Mouse (Mus musculus): ENCODE data around the gene Zfp385b. TPM values are rescaled to one million over a fixed set of nuclear protein-coding genes. Genes with fewer than 3 reads are reported as not detected.

The Zfp385b gene
- polyA plus RNA-seq, 1 experiment: 8.8 TPM

DNA sequence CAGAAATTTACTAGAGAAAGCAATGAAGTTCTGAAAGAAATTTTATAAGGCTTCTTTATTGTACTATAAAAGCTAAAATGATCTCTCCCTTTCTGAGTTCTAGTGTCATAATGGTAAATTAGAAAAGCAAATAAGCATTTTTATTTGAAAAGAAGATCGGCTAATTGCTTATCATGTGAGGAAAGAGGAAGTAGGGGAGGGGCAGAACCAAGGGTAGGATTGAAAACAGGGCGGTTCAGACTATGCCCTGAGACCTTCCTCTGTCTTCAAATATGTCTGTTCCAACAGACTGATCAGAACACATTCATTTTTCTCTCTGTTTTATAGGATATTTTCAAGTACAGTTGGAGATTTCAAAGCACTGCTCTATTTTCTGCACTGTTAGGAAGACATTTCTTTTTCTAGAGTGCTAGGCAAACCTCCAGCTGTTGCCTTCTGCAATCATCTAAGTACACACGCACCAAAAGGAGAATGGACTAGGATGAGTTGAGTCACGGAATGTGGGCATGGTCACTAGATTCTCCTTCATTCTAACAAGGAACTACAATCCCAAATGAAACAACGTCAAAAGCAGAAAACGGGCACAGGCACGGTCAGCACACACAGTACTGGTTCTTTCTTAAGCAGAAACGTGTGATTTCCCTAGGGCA, 177.8 kb downstream of the Zfp385b start:
- no peak for TF ChIP-seq POLR2A (IDR thresholded peaks at IDR 0.05; ENCODE audit: control insufficient read depth, low read depth, low read length)
- TF ChIP-seq CTCF (IDR thresholded peaks at IDR 0.05; ENCODE audit: control insufficient read depth, insufficient read depth, insufficient replicate concordance, low read depth, low read length): no peak
- no peak overlapping the region for H3K27ac ChIP-seq (ENCODE audit: control insufficient read depth, insufficient read depth, low read depth, low read length)
- no peaks in the 10 kb centered on the region for H3K36me3 ChIP-seq (ENCODE audit: control insufficient read depth, insufficient read depth, low read length)
- no peaks in the 10 kb centered on the region for H3K4me1 ChIP-seq (ENCODE audit: control insufficient read depth, insufficient read depth, low read length)
- H3K27me3 ChIP-seq (ENCODE audit: control insufficient read depth, insufficient read depth, low read length): no peaks in the 10 kb centered on the region
- H3K4me3 ChIP-seq (ENCODE audit: control insufficient read depth, low read depth, low read length): no peak overlapping the region

GRCm38 (mm10) chr2:77639993-77640392, 179.4 kb downstream of the Zfp385b start:
- Histone ChIP-seq H3K36me3 (ENCODE audit: control insufficient read depth, insufficient read depth, low read length) (no peaks in the 10 kb centered on the region), H3K4me1 (ENCODE audit: control insufficient read depth, insufficient read depth, low read length) (no peaks in the 10 kb centered on the region), H3K27me3 (ENCODE audit: control insufficient read depth, insufficient read depth, low read length) (no peaks in the 10 kb centered on the region), H3K27ac (ENCODE audit: control insufficient read depth, insufficient read depth, low read depth, low read length) (no peak overlapping the region), H3K4me3 (ENCODE audit: control insufficient read depth, low read depth, low read length) (no peak overlapping the region)
- TF ChIP-seq POLR2A (IDR thresholded peaks at IDR 0.05; ENCODE audit: control insufficient read depth, low read depth, low read length) (no peak), CTCF (IDR thresholded peaks at IDR 0.05; ENCODE audit: control insufficient read depth, insufficient read depth, insufficient replicate concordance, low read depth, low read length) (no peak)

GRCm38 (mm10) chr2:77631606-77632005, 187.8 kb downstream of the Zfp385b start:
- Histone ChIP-seq H3K4me1 (ENCODE audit: control insufficient read depth, insufficient read depth, low read length) (no peaks in the 10 kb centered on the region), H3K27me3 (ENCODE audit: control insufficient read depth, insufficient read depth, low read length) (no peaks in the 10 kb centered on the region), H3K36me3 (ENCODE audit: control insufficient read depth, insufficient read depth, low read length) (no peaks in the 10 kb centered on the region), H3K4me3 (ENCODE audit: control insufficient read depth, low read depth, low read length) (no peak overlapping the region), H3K27ac (ENCODE audit: control insufficient read depth, insufficient read depth, low read depth, low read length) (no peak overlapping the region)
- no peak for TF ChIP-seq POLR2A (IDR thresholded peaks at IDR 0.05; ENCODE audit: control insufficient read depth, low read depth, low read length)
- TF ChIP-seq CTCF (IDR thresholded peaks at IDR 0.05; ENCODE audit: control insufficient read depth, insufficient read depth, insufficient replicate concordance, low read depth, low read length): no peak

DNA sequence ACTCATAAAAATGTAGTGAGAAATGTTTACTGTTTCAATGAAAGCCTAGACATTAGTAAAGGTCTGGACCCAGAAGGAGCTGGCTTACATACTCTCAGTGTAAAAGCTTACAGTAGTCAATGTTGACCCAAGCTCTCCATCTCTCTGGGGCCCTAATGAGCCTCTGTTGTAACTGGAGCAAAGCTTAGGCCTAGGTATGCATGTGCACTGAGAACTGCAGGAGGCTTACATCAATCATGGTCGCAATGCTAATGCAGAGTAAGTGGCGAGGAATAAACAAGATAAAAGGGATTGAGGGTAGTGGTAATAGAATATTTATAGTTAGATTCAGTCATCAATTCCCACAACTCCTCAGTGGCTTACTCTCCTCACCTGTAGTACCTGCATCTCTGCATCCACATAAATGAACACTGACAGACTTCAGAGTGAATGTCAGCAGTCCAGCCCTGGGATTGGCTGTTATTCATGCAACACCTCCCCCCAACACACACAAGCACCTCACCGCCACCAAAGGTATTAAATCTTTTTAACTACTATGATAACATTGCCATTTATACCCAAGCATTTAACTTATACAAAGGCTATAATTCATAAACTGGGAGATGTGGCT, 191.7 kb downstream of the Zfp385b start:
- H3K27ac ChIP-seq (ENCODE audit: control insufficient read depth, insufficient read depth, low read depth, low read length): no peak overlapping the region
- no peaks in the 10 kb centered on the region for H3K4me1 ChIP-seq (ENCODE audit: control insufficient read depth, insufficient read depth, low read length)
- H3K36me3 ChIP-seq (ENCODE audit: control insufficient read depth, insufficient read depth, low read length): no peaks in the 10 kb centered on the region
- H3K4me3 ChIP-seq (ENCODE audit: control insufficient read depth, low read depth, low read length): no peak overlapping the region
- H3K27me3 ChIP-seq (ENCODE audit: control insufficient read depth, insufficient read depth, low read length): no peaks in the 10 kb centered on the region
- no peak for TF ChIP-seq POLR2A (IDR thresholded peaks at IDR 0.05; ENCODE audit: control insufficient read depth, low read depth, low read length)
- TF ChIP-seq CTCF (IDR thresholded peaks at IDR 0.05; ENCODE audit: control insufficient read depth, insufficient read depth, insufficient replicate concordance, low read depth, low read length): no peak

GRCm38 (mm10) chr2:77618686-77619085, 200.8 kb downstream of the Zfp385b start:
- Histone ChIP-seq H3K4me3 (ENCODE audit: control insufficient read depth, low read depth, low read length) (no peak overlapping the region), H3K4me1 (ENCODE audit: control insufficient read depth, insufficient read depth, low read length) (peaks cover 2% of the 10 kb centered on the region; the same call in 1 of the 2 replicates), H3K36me3 (ENCODE audit: control insufficient read depth, insufficient read depth, low read length) (no peaks in the 10 kb centered on the region), H3K27ac (ENCODE audit: control insufficient read depth, insufficient read depth, low read depth, low read length) (no peak overlapping the region), H3K27me3 (ENCODE audit: control insufficient read depth, insufficient read depth, low read length) (no peaks in the 10 kb centered on the region)
- TF ChIP-seq CTCF (IDR thresholded peaks at IDR 0.05; ENCODE audit: control insufficient read depth, insufficient read depth, insufficient replicate concordance, low read depth, low read length): no peak
- TF ChIP-seq POLR2A (IDR thresholded peaks at IDR 0.05; ENCODE audit: control insufficient read depth, low read depth, low read length): no peak

- no peaks in the 10 kb centered on the region for H3K36me3 ChIP-seq (ENCODE audit: control insufficient read depth, insufficient read depth, low read length)
- H3K27ac ChIP-seq (ENCODE audit: control insufficient read depth, insufficient read depth, low read depth, low read length): no peak overlapping the region
- no peak overlapping the region for H3K4me3 ChIP-seq (ENCODE audit: control insufficient read depth, low read depth, low read length)
- H3K4me1 ChIP-seq (ENCODE audit: control insufficient read depth, insufficient read depth, low read length): no peaks in the 10 kb centered on the region
- TF ChIP-seq CTCF (IDR thresholded peaks at IDR 0.05; ENCODE audit: control insufficient read depth, insufficient read depth, insufficient replicate concordance, low read depth, low read length) (no peak), POLR2A (IDR thresholded peaks at IDR 0.05; ENCODE audit: control insufficient read depth, low read depth, low read length) (no peak)
- no peaks in the 10 kb centered on the region for H3K27me3 ChIP-seq (ENCODE audit: control insufficient read depth, insufficient read depth, low read length)
Observed at GRCm38 (mm10) chr2:77610303-77610991, 209.0 kb downstream of the Zfp385b start.

- no peaks in the 10 kb centered on the region for H3K4me1 ChIP-seq (ENCODE audit: control insufficient read depth, insufficient read depth, low read length)
- no peaks in the 10 kb centered on the region for H3K36me3 ChIP-seq (ENCODE audit: control insufficient read depth, insufficient read depth, low read length)
- H3K27ac ChIP-seq (ENCODE audit: control insufficient read depth, insufficient read depth, low read depth, low read length): no peak overlapping the region
- no peak overlapping the region for H3K4me3 ChIP-seq (ENCODE audit: control insufficient read depth, low read depth, low read length)
- TF ChIP-seq POLR2A (IDR thresholded peaks at IDR 0.05; ENCODE audit: control insufficient read depth, low read depth, low read length): no peak
- no peak for TF ChIP-seq CTCF (IDR thresholded peaks at IDR 0.05; ENCODE audit: control insufficient read depth, insufficient read depth, insufficient replicate concordance, low read depth, low read length)
- H3K27me3 ChIP-seq (ENCODE audit: control insufficient read depth, insufficient read depth, low read length): no peaks in the 10 kb centered on the region
Observed at GRCm38 (mm10) chr2:77609452-77609851, 210.0 kb downstream of the Zfp385b start.
